ENCODE assay signal across 18 mouse cellular contexts in genomic region chr15:27866471-27866870, GRCm38 (mm10).
DNase-seq lines count a peak whose midpoint lies in the region; ATAC-seq and TF ChIP-seq lines count a peak whose summit lies in the region.
"Had no signal": no experiment of that assay in that cellular context is flagged by ENCODE, and none has a peak within 500 bp of the region (broad histone marks: within the 10 kb centered on the region; RNA-seq: fewer than 3 reads in every experiment).

No protein-coding gene starts in this region.

- no peak overlapping the region for H3K4me3 ChIP-seq in hindbrain, embryonic 14.5 days (replicated peaks; ENCODE audit: low read length)
- H3K4me3 ChIP-seq in hindbrain, embryonic 11.5 days (ENCODE audit: low read depth, low read length) = no peak overlapping the region
- H3K4me3 ChIP-seq in left cerebral cortex, adult 2 months = no peak overlapping the region
- no peak overlapping the region for H3K4me3 ChIP-seq in hindbrain, postnatal 0 days (ENCODE audit: low read length)
- H3K4me3 ChIP-seq in kidney, embryonic 16.5 days (ENCODE audit: low read length) = no peak overlapping the region
- no peak overlapping the region for H3K4me3 ChIP-seq in liver, postnatal 0 days (ENCODE audit: low read depth, low read length)
- H3K4me3 ChIP-seq: embryonic facial prominence, embryonic 12.5 days; heart, embryonic 13.5 days; liver, embryonic 12.5 days; midbrain, embryonic 12.5 days had no signal

- no peak for TF ChIP-seq EP300 in liver, postnatal 0 days (IDR thresholded peaks at IDR 0.05; ENCODE audit: low read depth)

- TF ChIP-seq CTCF in left cerebral cortex, adult 2 months (IDR thresholded peaks at IDR 0.05) = no peak
- no peak for TF ChIP-seq CTCF in hindbrain, postnatal 0 days (IDR thresholded peaks at IDR 0.05; ENCODE audit: low read depth)
- TF ChIP-seq CTCF in liver, postnatal 0 days (IDR thresholded peaks at IDR 0.05; ENCODE audit: low read depth) = no peak

- no peaks in the 10 kb centered on the region for H3K4me1 ChIP-seq in hindbrain, embryonic 14.5 days (replicated peaks; ENCODE audit: control insufficient read depth, insufficient read depth, low read length)
- H3K4me1 ChIP-seq in hindbrain, embryonic 11.5 days (replicated peaks; ENCODE audit: control insufficient read depth, insufficient read depth, low read length) = no peaks in the 10 kb centered on the region
- H3K4me1 ChIP-seq in hindbrain, postnatal 0 days (ENCODE audit: insufficient read depth, low read length) = no peaks in the 10 kb centered on the region
- H3K4me1 ChIP-seq in kidney, embryonic 16.5 days (ENCODE audit: insufficient read depth, low read length) = no peaks in the 10 kb centered on the region
- no peaks in the 10 kb centered on the region for H3K4me1 ChIP-seq in liver, postnatal 0 days (ENCODE audit: insufficient read depth)
- H3K4me1 ChIP-seq: embryonic facial prominence, embryonic 12.5 days; midbrain, embryonic 12.5 days had no signal

- peaks cover 66% of the 10 kb centered on the region for H3K36me3 ChIP-seq in hindbrain, embryonic 14.5 days (replicated peaks; ENCODE audit: control insufficient read depth, insufficient read depth)
- no peaks in the 10 kb centered on the region for H3K36me3 ChIP-seq in hindbrain, embryonic 11.5 days (ENCODE audit: control insufficient read depth, insufficient read depth, low read length)
- peaks cover 32% of the 10 kb centered on the region; the same call in 1 of the 2 replicates for H3K36me3 ChIP-seq in hindbrain, postnatal 0 days (ENCODE audit: insufficient read depth, low read length)
- peaks cover 34% of the 10 kb centered on the region for H3K36me3 ChIP-seq in kidney, embryonic 16.5 days (ENCODE audit: insufficient read depth, low read length)
- H3K36me3 ChIP-seq in liver, postnatal 0 days (replicated peaks; ENCODE audit: insufficient read depth, low read length) = peaks cover 17% of the 10 kb centered on the region

- intact Hi-C loops in left cerebral cortex, adult 2 months (cut with DNase I) = no loop called here

- ATAC-seq in hindbrain, embryonic 14.5 days (ENCODE audit: low FRiP score) = no peak
- no peak for ATAC-seq in hindbrain, embryonic 11.5 days (ENCODE audit: low FRiP score)
- no peak for ATAC-seq in hindbrain, postnatal 0 days
- ATAC-seq in kidney, embryonic 16.5 days (ENCODE audit: low FRiP score, low TSS enrichment) = no peak
- ATAC-seq in liver, postnatal 0 days = no peak
- ATAC-seq: liver, embryonic 12.5 days had no signal

- DNase-seq in hindbrain, embryonic 14.5 days (ENCODE audit: low spot score) = no peak
- DNase-seq in hindbrain, embryonic 11.5 days (ENCODE audit: low spot score) = no peak
- DNase-seq in left cerebral cortex, adult 2 months (ENCODE audit: extremely low spot score in 1 of 2, low spot score in 2 of 2) = no peak
- DNase-seq in left cerebral cortex, adult 9 months (ENCODE audit: low spot score in 2 of 2) = no peak
- DNase-seq in hindbrain, postnatal 0 days (ENCODE audit: low spot score) = no peak
- no peak for DNase-seq in liver, postnatal 0 days
- DNase-seq in adipocyte (ENCODE audit: low spot score) = no peak
- DNase-seq: adrenal gland, adult 2 months; heart, adult 11 months; left cerebral cortex, postnatal 4 days; right cerebral cortex, postnatal 4 days; thymus, adult 2 months had no signal

- no peak overlapping the region for H3K9ac ChIP-seq in hindbrain, embryonic 14.5 days
- H3K9ac ChIP-seq in hindbrain, embryonic 11.5 days (ENCODE audit: low read depth, low read length) = no peak overlapping the region
- no peak overlapping the region for H3K9ac ChIP-seq in hindbrain, postnatal 0 days (replicated peaks; ENCODE audit: low read length)
- H3K9ac ChIP-seq in kidney, embryonic 16.5 days (replicated peaks; ENCODE audit: low read length) = no peak overlapping the region
- H3K9ac ChIP-seq in liver, postnatal 0 days (replicated peaks) = no peak overlapping the region
- H3K9ac ChIP-seq: embryonic facial prominence, embryonic 12.5 days; heart, embryonic 13.5 days; liver, embryonic 12.5 days; midbrain, embryonic 12.5 days had no signal

- peak overlapping the region; percentile 54; the same call in 1 of the 2 replicates for H3K27ac ChIP-seq in hindbrain, embryonic 14.5 days
- H3K27ac ChIP-seq in hindbrain, embryonic 11.5 days (ENCODE audit: low read depth, low read length) = no peak overlapping the region
- H3K27ac ChIP-seq in left cerebral cortex, adult 2 months = 0 out of 2 replicates have a peak overlapping the region, but pooled peaks have one; percentile 11
- H3K27ac ChIP-seq in hindbrain, postnatal 0 days = peak overlapping the region; percentile 67
- 0 out of 2 replicates have a peak overlapping the region, but pooled peaks have one; percentile 20 for H3K27ac ChIP-seq in kidney, embryonic 16.5 days (ENCODE audit: low read length)
- no peak overlapping the region for H3K27ac ChIP-seq in liver, postnatal 0 days (ENCODE audit: low read depth)
- H3K27ac ChIP-seq: embryonic facial prominence, embryonic 12.5 days; heart, embryonic 13.5 days; liver, embryonic 12.5 days; macrophage; midbrain, embryonic 12.5 days had no signal

- no peaks in the 10 kb centered on the region for H3K27me3 ChIP-seq in hindbrain, embryonic 14.5 days (ENCODE audit: control insufficient read depth, insufficient read depth, low read length)
- no peaks in the 10 kb centered on the region for H3K27me3 ChIP-seq in hindbrain, embryonic 11.5 days (ENCODE audit: control insufficient read depth, insufficient read depth, low read length)
- no peaks in the 10 kb centered on the region for H3K27me3 ChIP-seq in hindbrain, postnatal 0 days (ENCODE audit: insufficient read depth, low read length)
- H3K27me3 ChIP-seq in kidney, embryonic 16.5 days (ENCODE audit: insufficient read depth, low read length) = no peaks in the 10 kb centered on the region
- no peaks in the 10 kb centered on the region for H3K27me3 ChIP-seq in liver, postnatal 0 days (ENCODE audit: insufficient read depth, low read length)
- H3K27me3 ChIP-seq: embryonic facial prominence, embryonic 12.5 days; heart, embryonic 13.5 days; liver, embryonic 12.5 days; midbrain, embryonic 12.5 days had no signal

- H3K9me3 ChIP-seq in hindbrain, embryonic 14.5 days (ENCODE audit: control insufficient read depth, low read length) = no peaks in the 10 kb centered on the region
- H3K9me3 ChIP-seq in hindbrain, embryonic 11.5 days (ENCODE audit: control insufficient read depth, low read length) = no peaks in the 10 kb centered on the region
- no peaks in the 10 kb centered on the region for H3K9me3 ChIP-seq in hindbrain, postnatal 0 days (ENCODE audit: low read length)
- no peaks in the 10 kb centered on the region for H3K9me3 ChIP-seq in kidney, embryonic 16.5 days (ENCODE audit: low read length)
- H3K9me3 ChIP-seq in liver, postnatal 0 days (ENCODE audit: low read length) = no peaks in the 10 kb centered on the region
- H3K9me3 ChIP-seq: embryonic facial prominence, embryonic 12.5 days; heart, embryonic 13.5 days; liver, embryonic 12.5 days; midbrain, embryonic 12.5 days had no signal

- no peak overlapping the region for H3K4me2 ChIP-seq in hindbrain, embryonic 14.5 days (replicated peaks)
- no peak overlapping the region for H3K4me2 ChIP-seq in hindbrain, embryonic 11.5 days (replicated peaks; ENCODE audit: low read depth, low read length)
- H3K4me2 ChIP-seq in hindbrain, postnatal 0 days (ENCODE audit: low read depth, low read length) = no peak overlapping the region
- H3K4me2 ChIP-seq in kidney, embryonic 16.5 days (replicated peaks; ENCODE audit: low read depth, low read length) = no peak overlapping the region
- H3K4me2 ChIP-seq in liver, postnatal 0 days (ENCODE audit: low read depth, low read length) = no peak overlapping the region
- H3K4me2 ChIP-seq: embryonic facial prominence, embryonic 12.5 days; heart, embryonic 13.5 days; liver, embryonic 12.5 days; midbrain, embryonic 12.5 days had no signal

- 70% methylated on average over 4 of the region's 4 CpGs for WGBS in hindbrain, embryonic 14.5 days
- WGBS in hindbrain, embryonic 11.5 days = 78% methylated on average over 4 of the region's 4 CpGs
- WGBS in hindbrain, postnatal 0 days = 56% methylated on average over 4 of the region's 4 CpGs
- 82% methylated on average over 4 of the region's 4 CpGs for WGBS in kidney, embryonic 16.5 days
- WGBS in liver, postnatal 0 days (ENCODE audit: insufficient replicate concordance) = 93% methylated on average over 4 of the region's 4 CpGs

Comparison
In these comparisons a context has a peak if more than half of its experiments do, and no peak if none do; other contexts are left out.
1. H3K27ac ChIP-seq: peak in hindbrain, embryonic 14.5 days (single experiment), left cerebral cortex, adult 2 months (single experiment), hindbrain, postnatal 0 days (single experiment) and kidney, embryonic 16.5 days (single experiment); none in hindbrain, embryonic 11.5 days (single experiment) and liver, postnatal 0 days (single experiment).